Mouse (Mus musculus): ENCODE data around the gene Tdg.
"Not testable (repeated sequence)": the region's sequence is repeated elsewhere in the genome, so short reads cannot be mapped to it uniquely, and the experiment has no call there.

- TF ChIP-seq POLR2A (IDR thresholded peaks at IDR 0.05; ENCODE audit: borderline replicate concordance, extremely low read depth, insufficient read depth, insufficient read length, poor library complexity, severe bottlenecking); CTCF (IDR thresholded peaks at IDR 0.05; ENCODE audit: borderline replicate concordance, extremely low read depth, insufficient read depth, insufficient read length): not testable (repeated sequence)
Observed at GRCm38 (mm10) chr10:82623553-82623932, 6.1 kb upstream of the Tdg start.
